Mouse (Mus musculus): Measurements from ENCODE around the gene Copg2.

Copg2 gene

DNA sequence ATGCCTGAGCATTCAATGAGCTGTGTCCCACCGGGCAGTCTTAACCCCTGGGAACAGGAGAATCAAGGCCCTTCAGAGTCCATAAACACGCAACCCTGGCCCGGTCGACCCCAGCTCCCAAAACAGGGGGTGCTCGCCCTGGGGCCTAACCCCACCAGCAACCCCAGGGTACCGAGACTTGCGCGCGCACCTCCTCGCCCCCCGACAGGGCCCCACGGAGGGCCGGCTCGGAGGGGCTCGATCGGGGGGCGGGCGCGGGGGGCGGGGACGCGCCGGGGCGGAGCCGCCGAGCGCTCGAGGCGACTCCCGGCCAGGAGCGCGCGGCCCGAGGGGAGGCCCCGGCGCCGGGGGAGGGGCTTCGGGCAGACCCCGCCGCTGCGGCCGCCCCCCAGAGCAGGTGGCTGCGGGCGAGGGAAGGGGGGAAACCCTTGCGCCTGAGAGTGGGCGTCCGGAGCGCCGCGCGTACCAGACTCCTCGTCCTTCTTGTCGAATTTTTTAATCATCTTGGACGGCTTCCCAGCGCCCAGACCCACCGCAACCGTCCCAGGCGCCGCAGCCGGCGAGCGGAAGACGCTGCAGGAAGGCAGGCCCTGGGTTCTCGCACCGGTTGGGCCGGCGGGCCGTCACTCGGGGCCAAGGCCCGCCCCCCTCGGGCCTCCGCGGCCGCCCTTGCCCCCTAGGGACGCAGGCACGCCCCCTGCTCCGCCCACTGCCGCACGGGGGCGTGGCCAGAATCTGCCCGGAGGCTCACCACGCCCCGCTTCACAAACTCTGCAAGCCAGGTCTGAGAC is at the start of gene Copg2:
Copg2 (minus strand) TSS at position 600 of the 791 bp plus-strand sequence.
- peak; percentile 91 for DNase-seq (ENCODE audit: low read depth, low spot score)

GRCm38 (mm10) chr6:30939264-30939663 is 42.7 kb upstream of the Copg2 start:
- no peak for DNase-seq (ENCODE audit: low read depth, low spot score)

DNA sequence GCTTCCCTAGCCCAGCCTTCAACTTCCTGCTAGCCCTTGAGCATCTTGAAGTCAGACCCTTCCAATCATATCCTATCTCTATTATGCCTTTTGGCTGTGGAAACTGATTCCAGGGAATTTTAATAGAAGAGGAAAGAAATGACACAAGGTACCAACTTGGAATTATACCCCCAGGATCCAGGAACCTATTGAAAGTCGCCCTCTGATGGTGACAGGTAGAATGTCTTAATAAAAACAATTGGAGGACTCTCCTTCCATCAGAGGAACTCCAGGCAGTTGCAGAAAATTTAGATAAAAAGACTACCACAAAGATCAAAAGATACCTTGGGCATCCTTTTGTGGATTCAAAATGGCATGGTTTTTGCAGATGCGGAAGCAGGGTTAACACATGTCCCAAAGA is 26.2 kb upstream of the Copg2 start:
- DNase-seq (ENCODE audit: low read depth, low spot score), result peak; percentile 17

- DNase-seq (ENCODE audit: low read depth, low spot score), result no peak
Measured at GRCm38 (mm10) chr6:30921826-30922225, 25.2 kb upstream of the Copg2 start.

DNA sequence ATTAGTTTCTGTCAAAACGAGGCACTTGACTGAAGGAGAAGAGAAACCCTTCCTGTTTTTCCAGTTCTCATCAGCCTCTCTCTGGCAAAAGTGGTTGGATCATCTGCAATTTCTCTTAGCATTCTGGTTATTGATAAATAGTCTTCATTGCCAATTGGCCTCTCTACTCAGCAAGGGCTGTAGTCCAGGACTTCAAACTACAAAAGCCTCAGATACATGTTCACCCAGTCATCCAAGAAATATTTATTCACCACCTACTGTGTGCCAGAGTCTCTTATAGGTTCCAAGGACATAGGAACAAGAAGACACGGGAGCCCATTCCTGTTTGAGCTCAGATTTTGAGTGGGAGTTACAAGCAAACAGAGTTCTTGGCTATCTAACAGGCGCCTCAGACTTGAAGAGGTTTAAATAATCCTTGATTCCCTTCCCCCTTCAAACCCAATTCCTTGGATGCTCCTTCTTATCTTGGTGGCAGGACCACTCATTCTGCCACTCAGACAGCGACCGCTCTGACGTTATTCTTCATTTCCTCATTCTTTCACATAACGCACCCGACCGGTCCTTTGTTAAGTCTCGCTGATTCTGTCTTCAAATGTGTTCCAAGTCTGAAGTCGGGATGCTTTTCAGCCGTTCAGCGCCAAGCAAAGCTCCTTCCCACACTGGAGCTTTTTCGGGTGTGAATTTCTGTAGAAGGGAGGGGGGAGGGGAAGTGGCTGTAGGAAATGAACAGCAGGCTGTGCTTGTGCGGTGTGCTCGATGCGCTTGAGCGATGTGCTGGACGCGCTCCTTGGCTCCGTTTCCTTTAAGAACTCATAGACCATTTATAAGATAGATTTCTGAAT is 24.5 kb upstream of the Copg2 start:
- DNase-seq (ENCODE audit: low read depth, low spot score), result peak; percentile 15

- DNase-seq (ENCODE audit: low read depth, low spot score), result no peak
Measured at GRCm38 (mm10) chr6:30915473-30915872, 18.9 kb upstream of the Copg2 start, which contains the start of gene Tsga13. Tsga13 (minus strand) TSS chr6:30915573.

GRCm38 (mm10) chr6:30907970-30908369 is 11.4 kb upstream of the Copg2 start:
- no peak for DNase-seq (ENCODE audit: low read depth, low spot score)

- no peak for DNase-seq (ENCODE audit: low read depth, low spot score)
Measured at GRCm38 (mm10) chr6:30904911-30905310, 8.3 kb upstream of the Copg2 start.

DNA sequence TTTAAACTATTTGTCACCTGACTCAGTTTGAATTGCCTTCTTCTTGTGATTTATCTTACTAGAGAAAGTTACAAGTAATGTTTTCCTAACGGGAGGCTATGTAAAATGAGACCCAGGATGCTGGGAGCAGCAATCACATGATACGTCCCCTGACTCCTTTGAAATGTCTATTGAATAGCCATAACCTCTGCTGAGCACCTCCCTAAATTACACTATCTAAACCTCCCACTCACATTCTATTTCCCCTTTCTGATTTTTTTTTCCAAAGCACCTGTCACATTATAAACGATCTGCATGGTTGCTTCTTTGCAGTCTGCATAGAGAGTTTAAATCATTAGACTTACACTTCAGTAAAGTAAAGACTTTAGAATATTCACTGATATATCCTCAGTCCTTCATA is 7.4 kb upstream of the Copg2 start:
- no peak for DNase-seq (ENCODE audit: low read depth, low spot score)

DNA sequence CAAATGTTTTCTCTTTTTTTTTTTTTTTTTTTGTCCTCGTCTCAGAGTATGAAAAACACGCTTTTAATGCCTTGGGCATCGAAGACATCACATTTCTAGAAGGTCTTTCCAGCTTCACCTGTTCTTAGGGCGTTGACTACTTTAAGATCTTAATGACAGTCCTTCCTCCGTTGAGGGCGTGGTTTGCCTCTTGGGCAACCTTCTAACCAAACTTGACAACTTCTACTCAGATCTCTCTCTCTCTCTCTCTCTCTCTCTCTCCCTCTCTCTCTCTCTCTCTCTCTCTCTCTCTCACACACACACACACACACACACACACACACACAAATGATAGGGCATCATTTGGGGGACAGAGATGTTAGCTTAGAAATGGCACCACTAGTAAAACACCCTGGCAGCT is 926 bp upstream of the Copg2 start:
- DNase-seq (ENCODE audit: low read depth, low spot score), result no peak

- DNase-seq (ENCODE audit: low read depth, low spot score), result no peak
Measured at GRCm38 (mm10) chr6:30896986-30897327, 363 bp upstream of the Copg2 start.

DNA sequence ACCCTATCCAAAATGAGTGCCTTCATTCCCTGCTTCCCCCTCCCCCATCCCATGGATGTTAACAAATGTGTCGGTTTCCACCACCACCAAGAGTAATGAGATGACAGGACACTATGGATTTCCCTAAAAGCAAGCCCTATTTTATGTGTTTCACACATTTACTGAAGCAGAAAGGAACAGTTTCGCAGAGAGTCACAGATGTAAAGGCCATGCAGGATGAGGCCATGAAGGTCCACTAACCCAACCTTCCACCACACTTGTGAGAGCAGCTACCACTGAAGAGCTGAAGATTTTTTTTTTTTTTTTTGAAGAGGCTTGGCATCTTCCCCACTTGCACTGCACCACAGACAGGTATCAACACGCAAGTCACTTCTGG is 787 bp downstream of the Copg2 start:
- DNase-seq (ENCODE audit: low read depth, low spot score), result no peak

GRCm38 (mm10) chr6:30893081-30893480 is 3.5 kb downstream of the Copg2 start:
- no peak for DNase-seq (ENCODE audit: low read depth, low spot score)

GRCm38 (mm10) chr6:30891761-30892160 is 4.8 kb downstream of the Copg2 start:
- DNase-seq (ENCODE audit: low read depth, low spot score), result no peak

GRCm38 (mm10) chr6:30884856-30885255 is 11.7 kb downstream of the Copg2 start:
- no peak for DNase-seq (ENCODE audit: low read depth, low spot score)

- DNase-seq (ENCODE audit: low read depth, low spot score), result no peak
Measured at GRCm38 (mm10) chr6:30883491-30883890, 13.1 kb downstream of the Copg2 start.

GRCm38 (mm10) chr6:30876661-30877060 is 19.9 kb downstream of the Copg2 start:
- DNase-seq (ENCODE audit: low read depth, low spot score), result no peak

DNA sequence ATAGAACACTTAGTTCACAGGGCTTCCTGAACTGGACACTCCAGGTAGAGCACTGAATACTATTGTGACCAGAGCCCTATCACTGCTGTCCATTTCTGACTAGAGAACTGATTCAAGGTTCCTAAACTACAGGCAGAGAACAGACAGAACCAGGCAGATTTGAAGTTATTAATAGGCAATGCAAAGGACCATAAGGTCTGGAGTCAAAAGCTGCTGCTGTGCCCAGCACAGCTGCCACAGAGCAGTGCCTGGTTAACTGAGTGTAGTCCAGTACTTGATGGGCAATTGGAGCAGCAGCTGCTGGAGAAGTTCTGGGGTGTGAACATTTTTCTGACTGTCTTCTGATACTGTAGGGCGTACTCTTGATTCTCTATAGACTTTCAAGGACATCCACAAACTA is 30.1 kb downstream of the Copg2 start:
- no peak for DNase-seq (ENCODE audit: low read depth, low spot score)

DNA sequence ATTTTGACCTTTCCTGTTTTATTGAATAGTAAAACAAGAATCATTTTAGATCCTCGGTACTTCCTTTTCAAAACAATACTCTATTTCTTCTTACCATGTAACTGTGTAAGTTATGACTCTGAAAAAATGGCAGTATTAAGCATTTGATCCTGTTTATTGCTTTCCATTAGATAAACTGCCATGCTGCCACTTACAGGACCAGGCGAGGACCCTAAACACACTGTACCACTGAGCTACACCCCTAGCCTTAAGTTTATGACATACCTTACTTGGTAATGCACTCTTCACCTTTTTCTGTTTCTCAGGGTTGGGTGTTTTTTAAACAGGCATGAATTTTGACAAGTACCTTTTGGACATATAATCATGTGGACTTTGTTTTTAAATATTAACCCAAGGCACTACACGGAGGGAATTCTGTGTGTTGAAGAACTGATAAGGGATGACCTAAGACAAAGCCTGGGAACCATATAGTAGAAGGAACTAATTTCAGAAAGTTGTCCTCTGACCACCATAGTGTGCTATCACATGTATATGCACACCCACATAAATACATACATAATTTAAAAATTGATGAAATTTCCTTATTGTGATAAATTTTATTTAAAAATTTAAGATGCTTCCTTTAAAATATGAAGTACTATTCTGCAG is 31.4 kb downstream of the Copg2 start:
- no peak for DNase-seq (ENCODE audit: low read depth, low spot score)

GRCm38 (mm10) chr6:30855956-30856355 is 40.6 kb downstream of the Copg2 start:
- no peak for DNase-seq (ENCODE audit: low read depth, low spot score)

- no peak for DNase-seq (ENCODE audit: low read depth, low spot score)
Measured at GRCm38 (mm10) chr6:30855205-30855604, 41.4 kb downstream of the Copg2 start.

- DNase-seq (ENCODE audit: low read depth, low spot score), result no peak
Measured at GRCm38 (mm10) chr6:30849818-30850217, 46.8 kb downstream of the Copg2 start.

Measured in ES-CJ7 (cell line).